Mouse (Mus musculus) brain, embryonic 14.5 days (tissue): ENCODE data around the gene Rph3al.

Experiments used
- CTCF ChIP-seq: fragments of 200-500 bp; IDR thresholded peaks from 2 replicates; pipeline ENCODE4 v1.5.1; 2012; ENCODE audit warnings: inconsistent platforms, mild to moderate bottlenecking, moderate library complexity, borderline replicate concordance; ENCODE audit not compliant: insufficient read depth, insufficient read length; ENCODE audit errors: extremely low read depth
- POLR2A ChIP-seq: fragments of 200-500 bp; IDR thresholded peaks from 2 replicates; pipeline ENCODE4 v1.6.1; 2012; ENCODE audit warnings: mild to moderate bottlenecking, inconsistent platforms, borderline replicate concordance; ENCODE audit not compliant: poor library complexity, insufficient read depth, insufficient read length, severe bottlenecking; ENCODE audit errors: extremely low read depth

DNA sequence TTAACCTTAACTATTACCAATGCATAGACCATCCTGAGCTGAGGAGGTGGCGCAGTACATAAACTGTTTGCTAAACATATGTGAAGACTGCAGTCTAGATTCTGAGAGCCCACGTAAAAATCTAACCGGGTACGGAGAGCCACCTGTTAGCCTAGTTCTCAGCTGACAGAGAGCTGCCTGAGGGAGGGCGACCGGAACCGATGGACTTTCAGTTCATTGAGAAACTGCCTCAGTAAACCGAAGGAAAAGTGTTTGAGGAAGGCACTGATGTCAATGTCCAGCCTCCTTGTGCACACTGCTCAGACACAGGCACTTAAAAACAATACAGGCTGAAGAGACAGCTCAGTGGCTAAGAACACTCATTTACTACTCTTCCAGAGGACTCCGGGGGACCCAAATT, 8.0 kb downstream of the Rph3al start:
- no peak for TF ChIP-seq CTCF
- no peak for TF ChIP-seq POLR2A
